Mouse (Mus musculus): ENCODE measurements at regions not wholly inside any gene's neighbourhood (a gene's known extent, or its start where the extent isn't known, plus 50 kb on each side); places are given as distances from the start of the nearest gene placed in this dataset.
A peak's percentile ranks its signal among the peaks of the same experiment; 100 is the strongest.

- no peak overlapping the region for H3K27ac ChIP-seq (replicated peaks)
- H3K4me3 ChIP-seq: no peak overlapping the region
- 73% methylated on average over 1 of the region's 1 CpGs for WGBS
- no peaks in the 10 kb centered on the region for H3K27me3 ChIP-seq
- no peak overlapping the region for H3K4me2 ChIP-seq
- no peaks in the 10 kb centered on the region for H3K4me1 ChIP-seq (replicated peaks)
- no peak for ATAC-seq (ENCODE audit: low read depth)
- no peaks in the 10 kb centered on the region for H3K36me3 ChIP-seq
- H3K9me3 ChIP-seq: no peaks in the 10 kb centered on the region
- no peak overlapping the region for H3K9ac ChIP-seq
Measured at GRCm38 (mm10) chr3:17452984-17453383, 495.2 kb upstream of the Cypt12 start.

GRCm38 (mm10) chr3:17460545-17460944 lies 487.7 kb upstream of the Cypt12 start:
- Histone ChIP-seq H3K27me3 (no peaks in the 10 kb centered on the region), H3K4me2 (no peak overlapping the region), H3K36me3 (no peaks in the 10 kb centered on the region), H3K4me1 (replicated peaks) (no peaks in the 10 kb centered on the region), H3K9ac (no peak overlapping the region), H3K9me3 (no peaks in the 10 kb centered on the region), H3K4me3 (no peak overlapping the region), H3K27ac (replicated peaks) (no peak overlapping the region)
- ATAC-seq (ENCODE audit: low read depth): no peak
- 87% methylated on average over 5 of the region's 5 CpGs for WGBS

GRCm38 (mm10) chr3:17461365-17461764 lies 486.8 kb upstream of the Cypt12 start:
- Histone ChIP-seq H3K4me3 (no peak overlapping the region), H3K4me2 (no peak overlapping the region), H3K9me3 (no peaks in the 10 kb centered on the region), H3K9ac (no peak overlapping the region), H3K36me3 (no peaks in the 10 kb centered on the region), H3K4me1 (replicated peaks) (no peaks in the 10 kb centered on the region), H3K27ac (replicated peaks) (no peak overlapping the region), H3K27me3 (no peaks in the 10 kb centered on the region)
- ATAC-seq (ENCODE audit: low read depth): no peak
- WGBS: 90% methylated on average over 4 of the region's 4 CpGs

- Histone ChIP-seq H3K4me1 (replicated peaks) (no peaks in the 10 kb centered on the region), H3K4me2 (no peak overlapping the region), H3K36me3 (no peaks in the 10 kb centered on the region), H3K4me3 (no peak overlapping the region), H3K27me3 (no peaks in the 10 kb centered on the region), H3K9ac (no peak overlapping the region), H3K9me3 (no peaks in the 10 kb centered on the region), H3K27ac (replicated peaks) (no peak overlapping the region)
- ATAC-seq (ENCODE audit: low read depth): peak; percentile 40; the same call in 1 of the 2 replicates
- WGBS: 75% methylated on average over 2 of the region's 2 CpGs
Measured at GRCm38 (mm10) chr3:17473812-17474211, 474.4 kb upstream of the Cypt12 start.

GRCm38 (mm10) chr3:17489240-17490142 lies 458.7 kb upstream of the Cypt12 start:
- 7% methylated on average over 4 of the region's 4 CpGs for WGBS
- H3K9ac ChIP-seq: 0 out of 2 replicates have a peak overlapping the region, but pooled peaks have one; percentile 31
- no peaks in the 10 kb centered on the region for H3K36me3 ChIP-seq
- H3K27ac ChIP-seq (replicated peaks): peak overlapping the region; percentile 49; the same call in 1 of the 2 replicates
- H3K4me1 ChIP-seq (replicated peaks): peaks cover 6% of the 10 kb centered on the region
- no peaks in the 10 kb centered on the region for H3K27me3 ChIP-seq
- no peaks in the 10 kb centered on the region for H3K9me3 ChIP-seq
- no peak overlapping the region for H3K4me2 ChIP-seq
- peak; percentile 79; the same call in 1 of the 2 replicates for ATAC-seq (ENCODE audit: low read depth)
- H3K4me3 ChIP-seq: no peak overlapping the region

GRCm38 (mm10) chr3:17490632-17491031 lies 457.6 kb upstream of the Cypt12 start:
- Histone ChIP-seq H3K27me3 (no peaks in the 10 kb centered on the region), H3K4me2 (no peak overlapping the region), H3K4me1 (replicated peaks) (peaks cover 6% of the 10 kb centered on the region), H3K9ac (no peak overlapping the region), H3K27ac (replicated peaks) (no peak overlapping the region), H3K36me3 (no peaks in the 10 kb centered on the region), H3K4me3 (no peak overlapping the region), H3K9me3 (no peaks in the 10 kb centered on the region)
- ATAC-seq (ENCODE audit: low read depth): no peak

- no peak for ATAC-seq (ENCODE audit: low read depth)
- Histone ChIP-seq H3K9ac (no peak overlapping the region), H3K9me3 (no peaks in the 10 kb centered on the region), H3K4me1 (replicated peaks) (no peaks in the 10 kb centered on the region), H3K4me3 (no peak overlapping the region), H3K27me3 (no peaks in the 10 kb centered on the region), H3K36me3 (no peaks in the 10 kb centered on the region), H3K4me2 (no peak overlapping the region), H3K27ac (replicated peaks) (no peak overlapping the region)
- 90% methylated on average over 3 of the region's 3 CpGs for WGBS
Measured at GRCm38 (mm10) chr3:17498291-17498690, 449.9 kb upstream of the Cypt12 start.

- Histone ChIP-seq H3K36me3 (no peaks in the 10 kb centered on the region), H3K4me1 (replicated peaks) (no peaks in the 10 kb centered on the region), H3K27me3 (no peaks in the 10 kb centered on the region), H3K9ac (no peak overlapping the region), H3K4me3 (no peak overlapping the region), H3K4me2 (no peak overlapping the region), H3K9me3 (no peaks in the 10 kb centered on the region), H3K27ac (replicated peaks) (no peak overlapping the region)
- WGBS: 68% methylated on average over 2 of the region's 2 CpGs
- no peak for ATAC-seq (ENCODE audit: low read depth)
Measured at GRCm38 (mm10) chr3:17501556-17501955, 446.7 kb upstream of the Cypt12 start.

- Histone ChIP-seq H3K36me3 (no peaks in the 10 kb centered on the region), H3K4me1 (replicated peaks) (no peaks in the 10 kb centered on the region), H3K4me2 (no peak overlapping the region), H3K4me3 (no peak overlapping the region), H3K27ac (replicated peaks) (no peak overlapping the region), H3K27me3 (no peaks in the 10 kb centered on the region), H3K9ac (no peak overlapping the region), H3K9me3 (no peaks in the 10 kb centered on the region)
- no peak for ATAC-seq (ENCODE audit: low read depth)
Measured at GRCm38 (mm10) chr3:17541346-17541745, 406.9 kb upstream of the Cypt12 start.

- Histone ChIP-seq H3K4me1 (replicated peaks) (no peaks in the 10 kb centered on the region), H3K9me3 (no peaks in the 10 kb centered on the region), H3K4me3 (no peak overlapping the region), H3K4me2 (no peak overlapping the region), H3K27ac (replicated peaks) (no peak overlapping the region), H3K27me3 (no peaks in the 10 kb centered on the region), H3K9ac (no peak overlapping the region), H3K36me3 (no peaks in the 10 kb centered on the region)
- WGBS: 17% methylated on average over 1 of the region's 1 CpGs
- ATAC-seq (ENCODE audit: low read depth): no peak
Measured at GRCm38 (mm10) chr3:17547559-17548059, 400.6 kb upstream of the Cypt12 start.

- Histone ChIP-seq H3K4me2 (peak overlapping the region; percentile 30), H3K27me3 (no peaks in the 10 kb centered on the region), H3K27ac (replicated peaks) (peak overlapping the region; percentile 89), H3K36me3 (no peaks in the 10 kb centered on the region), H3K4me1 (replicated peaks) (no peaks in the 10 kb centered on the region; the same call in 1 of the 2 replicates), H3K9ac (peak overlapping the region; percentile 53), H3K9me3 (no peaks in the 10 kb centered on the region), H3K4me3 (no peak overlapping the region)
- 24% methylated on average over 9 of the region's 9 CpGs for WGBS
- no peak for ATAC-seq (ENCODE audit: low read depth)
Measured at GRCm38 (mm10) chr3:17582487-17582886, 365.7 kb upstream of the Cypt12 start.

- 64% methylated on average over 2 of the region's 2 CpGs for WGBS
- no peak overlapping the region for H3K4me3 ChIP-seq
- no peak overlapping the region for H3K27ac ChIP-seq (replicated peaks)
- no peak overlapping the region for H3K9ac ChIP-seq
- H3K4me1 ChIP-seq (replicated peaks): no peaks in the 10 kb centered on the region
- no peak overlapping the region for H3K4me2 ChIP-seq
- H3K36me3 ChIP-seq: no peaks in the 10 kb centered on the region
- no peak for ATAC-seq (ENCODE audit: low read depth)
- no peaks in the 10 kb centered on the region for H3K9me3 ChIP-seq
- H3K27me3 ChIP-seq: no peaks in the 10 kb centered on the region
Measured at GRCm38 (mm10) chr3:17589956-17590546, 358.2 kb upstream of the Cypt12 start.

Measured in neural tube, embryonic 13.5 days (tissue).